Mouse (Mus musculus) neural tube, embryonic 12.5 days (tissue): ENCODE measurements at regions not wholly inside any gene's neighbourhood (a gene's known extent, or its start where the extent isn't known, plus 50 kb on each side); places are given as distances from the start of the nearest gene placed in this dataset.
A peak's percentile ranks its signal among the peaks of the same experiment; 100 is the strongest.
"Not testable (repeated sequence)": the region's sequence is repeated elsewhere in the genome, so short reads cannot be mapped to it uniquely, and the experiment has no call there.

Source experiments
- ATAC-seq: fragments of 200-750 bp; cut with Nextera tagmentation; 2 replicates; pipeline ENCODE4 v1.8.0; 2017; ENCODE audit warnings: low read depth, mild to moderate bottlenecking, moderate TSS enrichment, moderate library complexity; ENCODE audit not compliant: low FRiP score
- H3K27ac ChIP-seq: fragments of 300-500 bp; sonication (generic); 2 replicates; pipeline ENCODE4 v1.5.1; 2016
- H3K27me3 ChIP-seq: fragments of 300-500 bp; sonication (generic); replicated peaks from 2 replicates; pipeline ENCODE4 v1.6.1; 2016; ENCODE audit warnings: mild to moderate bottlenecking
- H3K36me3 ChIP-seq: fragments of 300-500 bp; sonication (generic); 2 replicates; pipeline ENCODE4 v1.6.1; 2016; ENCODE audit warnings: mild to moderate bottlenecking
- H3K4me1 ChIP-seq: fragments of 300-500 bp; sonication (generic); 2 replicates; pipeline ENCODE4 v1.6.1; 2016
- H3K4me2 ChIP-seq: fragments of 300-500 bp; sonication (generic); replicated peaks from 2 replicates; pipeline ENCODE4 v1.6.1; 2016; ENCODE audit warnings: mild to moderate bottlenecking
- H3K4me3 ChIP-seq: fragments of 300-500 bp; sonication (generic); 2 replicates; pipeline ENCODE4 v1.5.1; 2016
- H3K9ac ChIP-seq: fragments of 300-500 bp; sonication (generic); 2 replicates; pipeline ENCODE4 v1.6.1; 2016; ENCODE audit warnings: mild to moderate bottlenecking
- H3K9me3 ChIP-seq: fragments of 300-500 bp; sonication (generic); 2 replicates; pipeline ENCODE4 v1.6.1; 2016; ENCODE audit warnings: mild to moderate bottlenecking
- WGBS: fragments of 180-500 bp; shearing (Covaris S2); methylation state at CpG from one replicate; pipeline ENCODE4 v1.1.7; 2016; 5-methylcytosine and 5-hydroxymethylcytosine counted together

- ATAC-seq, result no peak
- no peak overlapping the region for H3K4me2 ChIP-seq
- no peaks in the 10 kb centered on the region for H3K4me1 ChIP-seq
- H3K27ac ChIP-seq, result no peak overlapping the region
- WGBS, result 90% methylated on average over 4 of the region's 4 CpGs
- no peaks in the 10 kb centered on the region for H3K9me3 ChIP-seq
- H3K4me3 ChIP-seq, result no peak overlapping the region
- no peak overlapping the region for H3K9ac ChIP-seq
- H3K36me3 ChIP-seq, result no peaks in the 10 kb centered on the region
- no peaks in the 10 kb centered on the region for H3K27me3 ChIP-seq
Observed at GRCm38 (mm10) chr7:137653837-137654236, 216.4 kb downstream of the Glrx3 start.

- H3K27ac ChIP-seq, result no peak overlapping the region
- WGBS, result 91% methylated on average over 2 of the region's 2 CpGs
- H3K27me3 ChIP-seq, result no peaks in the 10 kb centered on the region
- H3K4me2 ChIP-seq, result no peak overlapping the region
- H3K36me3 ChIP-seq, result no peaks in the 10 kb centered on the region
- H3K9ac ChIP-seq, result no peak overlapping the region
- H3K4me1 ChIP-seq, result no peaks in the 10 kb centered on the region
- H3K9me3 ChIP-seq, result no peaks in the 10 kb centered on the region
- H3K4me3 ChIP-seq, result no peak overlapping the region
- ATAC-seq, result no peak
Observed at GRCm38 (mm10) chr7:137667165-137667564, 229.8 kb downstream of the Glrx3 start.

- ATAC-seq, result no peak
- 64% methylated on average over 4 of the region's 4 CpGs for WGBS
- H3K9ac ChIP-seq, result no peak overlapping the region
- H3K4me1 ChIP-seq, result no peaks in the 10 kb centered on the region
- no peaks in the 10 kb centered on the region for H3K9me3 ChIP-seq
- H3K36me3 ChIP-seq, result no peaks in the 10 kb centered on the region
- H3K27ac ChIP-seq, result no peak overlapping the region
- H3K4me3 ChIP-seq, result no peak overlapping the region
- H3K27me3 ChIP-seq, result no peaks in the 10 kb centered on the region
- H3K4me2 ChIP-seq, result no peak overlapping the region
Observed at GRCm38 (mm10) chr7:137671156-137671555, 233.7 kb downstream of the Glrx3 start.

GRCm38 (mm10) chr7:137674596-137674995 is 237.2 kb downstream of the Glrx3 start:
- 89% methylated on average over 1 of the region's 1 CpGs for WGBS
- H3K4me1 ChIP-seq, result no peaks in the 10 kb centered on the region
- H3K27me3 ChIP-seq, result no peaks in the 10 kb centered on the region
- no peak for ATAC-seq
- H3K27ac ChIP-seq, result no peak overlapping the region
- H3K36me3 ChIP-seq, result no peaks in the 10 kb centered on the region
- no peaks in the 10 kb centered on the region for H3K9me3 ChIP-seq
- no peak overlapping the region for H3K4me3 ChIP-seq
- H3K9ac ChIP-seq, result no peak overlapping the region
- no peak overlapping the region for H3K4me2 ChIP-seq

- no peak for ATAC-seq
- no peaks in the 10 kb centered on the region for H3K36me3 ChIP-seq
- no peaks in the 10 kb centered on the region for H3K4me1 ChIP-seq
- H3K9me3 ChIP-seq, result no peaks in the 10 kb centered on the region
- H3K9ac ChIP-seq, result no peak overlapping the region
- H3K4me3 ChIP-seq, result no peak overlapping the region
- H3K4me2 ChIP-seq, result no peak overlapping the region
- no peaks in the 10 kb centered on the region for H3K27me3 ChIP-seq
- H3K27ac ChIP-seq, result no peak overlapping the region
- 90% methylated on average over 5 of the region's 5 CpGs for WGBS
Observed at GRCm38 (mm10) chr7:137675381-137675780, 238.0 kb downstream of the Glrx3 start.

GRCm38 (mm10) chr7:137684826-137685225 is 247.4 kb downstream of the Glrx3 start:
- Histone ChIP-seq H3K4me3 (no peak overlapping the region), H3K4me2 (no peak overlapping the region), H3K9ac (no peak overlapping the region), H3K9me3 (no peaks in the 10 kb centered on the region), H3K27me3 (no peaks in the 10 kb centered on the region), H3K27ac (no peak overlapping the region), H3K36me3 (no peaks in the 10 kb centered on the region), H3K4me1 (peaks cover 10% of the 10 kb centered on the region; the same call in 1 of the 2 replicates)
- 56% methylated on average over 6 of the region's 6 CpGs for WGBS
- ATAC-seq, result no peak

- Histone ChIP-seq H3K27me3 (no peaks in the 10 kb centered on the region), H3K4me2 (no peak overlapping the region), H3K36me3 (no peaks in the 10 kb centered on the region), H3K9me3 (no peaks in the 10 kb centered on the region), H3K9ac (no peak overlapping the region), H3K27ac (no peak overlapping the region), H3K4me1 (peaks cover 10% of the 10 kb centered on the region; the same call in 1 of the 2 replicates), H3K4me3 (no peak overlapping the region)
- peak; percentile 63 for ATAC-seq
- WGBS, result 31% methylated on average over 6 of the region's 6 CpGs
Observed at GRCm38 (mm10) chr7:137685320-137685719, 247.9 kb downstream of the Glrx3 start.

GRCm38 (mm10) chr7:137696831-137697230 is 259.4 kb downstream of the Glrx3 start:
- no peaks in the 10 kb centered on the region for H3K27me3 ChIP-seq
- 83% methylated on average over 5 of the region's 5 CpGs for WGBS

GRCm38 (mm10) chr7:137698501-137698900 is 261.1 kb downstream of the Glrx3 start:
- ATAC-seq, H3K27ac ChIP-seq, H3K27me3 ChIP-seq, H3K9me3 ChIP-seq, H3K36me3 ChIP-seq, H3K4me2 ChIP-seq, H3K4me3 ChIP-seq, H3K4me1 ChIP-seq, H3K9ac ChIP-seq: not testable (repeated sequence)
- WGBS, result 91% methylated on average over 6 of the region's 6 CpGs

More at GRCm38 (mm10) chr7:137696831-137697230, 259.4 kb downstream of the Glrx3 start:
- Histone ChIP-seq H3K4me1 (no peaks in the 10 kb centered on the region), H3K4me2 (no peak overlapping the region), H3K9ac (no peak overlapping the region), H3K9me3 (no peaks in the 10 kb centered on the region), H3K36me3 (no peaks in the 10 kb centered on the region), H3K27ac (no peak overlapping the region), H3K4me3 (no peak overlapping the region)
- no peak for ATAC-seq

GRCm38 (mm10) chr7:137712862-137713261 is 275.4 kb downstream of the Glrx3 start:
- Histone ChIP-seq H3K9ac (no peak overlapping the region), H3K9me3 (no peaks in the 10 kb centered on the region), H3K4me2 (no peak overlapping the region), H3K4me3 (no peak overlapping the region), H3K27me3 (no peaks in the 10 kb centered on the region), H3K4me1 (no peaks in the 10 kb centered on the region), H3K36me3 (no peaks in the 10 kb centered on the region), H3K27ac (no peak overlapping the region)
- ATAC-seq, result no peak
- whole genome bisulfite sequencing, result 63% methylated on average over 9 of the region's 9 CpGs

- WGBS, result 85% methylated on average over 3 of the region's 3 CpGs
- Histone ChIP-seq H3K27me3 (no peaks in the 10 kb centered on the region), H3K27ac (no peak overlapping the region), H3K4me2 (no peak overlapping the region), H3K4me3 (no peak overlapping the region), H3K4me1 (no peaks in the 10 kb centered on the region), H3K9me3 (no peaks in the 10 kb centered on the region), H3K9ac (no peak overlapping the region), H3K36me3 (no peaks in the 10 kb centered on the region)
- no peak for ATAC-seq
Observed at GRCm38 (mm10) chr7:137713856-137714255, 276.4 kb downstream of the Glrx3 start.

- Histone ChIP-seq H3K9ac (no peak overlapping the region), H3K27ac (no peak overlapping the region), H3K27me3 (no peaks in the 10 kb centered on the region), H3K9me3 (no peaks in the 10 kb centered on the region), H3K4me1 (no peaks in the 10 kb centered on the region), H3K4me3 (no peak overlapping the region), H3K36me3 (no peaks in the 10 kb centered on the region), H3K4me2 (no peak overlapping the region)
- 63% methylated on average over 12 of the region's 12 CpGs for WGBS
- ATAC-seq, result no peak
Observed at GRCm38 (mm10) chr7:137714318-137714962, 277.0 kb downstream of the Glrx3 start.

- Histone ChIP-seq H3K36me3 (no peaks in the 10 kb centered on the region), H3K4me3 (no peak overlapping the region)
- 74% methylated on average over 6 of the region's 6 CpGs for WGBS
Observed at GRCm38 (mm10) chr7:137715126-137715900, 277.9 kb downstream of the Glrx3 start.

More at GRCm38 (mm10) chr7:137715126-137715900, 277.9 kb downstream of the Glrx3 start:
- Histone ChIP-seq H3K27me3 (no peaks in the 10 kb centered on the region), H3K4me2 (no peak overlapping the region), H3K9me3 (no peaks in the 10 kb centered on the region), H3K4me1 (no peaks in the 10 kb centered on the region), H3K9ac (no peak overlapping the region), H3K27ac (no peak overlapping the region)
- ATAC-seq, result no peak
